Mouse (Mus musculus): ENCODE results near the gene Idh1. TPM values are rescaled to one million over a fixed set of nuclear protein-coding genes. Genes with fewer than 3 reads are reported as not detected.

The Idh1 gene
- total and polyA plus RNA-seq, 2 experiments from 2014 or later: 240 to 408 TPM

DNA sequence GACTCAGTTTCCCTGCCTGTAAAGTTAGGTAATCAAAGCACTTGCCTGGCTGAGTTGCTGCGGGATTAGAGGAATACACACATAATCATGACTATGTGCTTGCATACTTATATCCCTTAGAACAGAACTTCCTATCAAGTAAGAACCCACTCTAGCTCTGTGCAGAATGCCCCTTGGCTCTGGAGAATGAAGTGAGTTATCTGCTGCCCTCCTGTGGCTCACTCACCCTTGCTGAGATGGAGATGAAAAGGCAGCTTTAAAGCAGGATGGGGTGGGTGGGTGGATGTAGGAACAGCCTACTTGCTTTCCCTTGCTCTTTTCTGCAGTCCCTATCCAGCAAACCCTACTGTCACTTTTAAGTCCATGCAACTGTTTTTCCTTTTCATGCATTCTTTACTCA is 24.1 kb downstream of the Idh1 start:
- ATAC-seq (ENCODE audit: low FRiP score): no peak
- Histone ChIP-seq H3K9me3 (ENCODE audit: low read length) (no peaks in the 10 kb centered on the region), H3K27ac (ENCODE audit: low read depth, low read length) (no peak overlapping the region), H3K4me3 (ENCODE audit: low read depth, low read length) (no peak overlapping the region), H3K4me1 (ENCODE audit: insufficient read depth, low read length) (no peaks in the 10 kb centered on the region), H3K4me2 (ENCODE audit: low read depth, low read length, poor library complexity, severe bottlenecking) (no peak overlapping the region), H3K27me3 (ENCODE audit: insufficient read depth, low read length) (no peaks in the 10 kb centered on the region), H3K9ac (replicated peaks; ENCODE audit: low read length, poor library complexity, severe bottlenecking) (no peak overlapping the region), H3K36me3 (ENCODE audit: insufficient read depth, low read length) (peaks cover 67% of the 10 kb centered on the region)
- no peak for DNase-seq (ENCODE audit: low spot score)
- peak; percentile 54 for TF ChIP-seq CTCF (IDR thresholded peaks at IDR 0.05)
- 94% methylated on average over 1 of the region's 1 CpGs for WGBS

DNA sequence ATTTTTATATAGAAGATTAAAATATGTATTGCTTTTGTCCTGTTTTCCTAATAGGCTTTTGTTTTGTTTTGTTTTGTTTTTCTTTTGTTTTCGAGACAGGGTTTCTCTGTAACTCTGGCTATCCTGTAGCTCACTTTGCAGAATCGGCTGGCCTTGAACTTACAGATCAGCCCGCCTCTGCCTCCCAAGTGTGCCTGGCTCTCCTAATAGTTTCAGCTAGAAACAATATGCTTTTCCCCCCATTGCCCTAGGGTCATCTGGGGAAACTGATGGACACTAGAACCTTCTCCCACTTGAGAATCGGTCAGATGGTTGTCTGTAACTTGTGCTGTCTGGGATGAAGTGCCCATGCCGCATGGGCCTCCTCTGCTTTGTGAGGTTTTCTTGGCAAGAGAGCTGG is 30.2 kb downstream of the Idh1 start:
- Histone ChIP-seq H3K9ac (replicated peaks; ENCODE audit: low read length, poor library complexity, severe bottlenecking) (no peak overlapping the region), H3K4me2 (ENCODE audit: low read depth, low read length, poor library complexity, severe bottlenecking) (no peak overlapping the region), H3K27me3 (ENCODE audit: insufficient read depth, low read length) (no peaks in the 10 kb centered on the region), H3K27ac (ENCODE audit: low read depth, low read length) (no peak overlapping the region), H3K9me3 (ENCODE audit: low read length) (no peaks in the 10 kb centered on the region), H3K36me3 (ENCODE audit: insufficient read depth, low read length) (peaks cover 24% of the 10 kb centered on the region), H3K4me3 (ENCODE audit: low read depth, low read length) (no peak overlapping the region), H3K4me1 (ENCODE audit: insufficient read depth, low read length) (no peaks in the 10 kb centered on the region)
- ATAC-seq (ENCODE audit: low FRiP score) (no peak), DNase-seq (ENCODE audit: low spot score) (no peak)
- WGBS: 93% methylated on average over 5 of the region's 5 CpGs
- TF ChIP-seq CTCF (IDR thresholded peaks at IDR 0.05): no peak

DNA sequence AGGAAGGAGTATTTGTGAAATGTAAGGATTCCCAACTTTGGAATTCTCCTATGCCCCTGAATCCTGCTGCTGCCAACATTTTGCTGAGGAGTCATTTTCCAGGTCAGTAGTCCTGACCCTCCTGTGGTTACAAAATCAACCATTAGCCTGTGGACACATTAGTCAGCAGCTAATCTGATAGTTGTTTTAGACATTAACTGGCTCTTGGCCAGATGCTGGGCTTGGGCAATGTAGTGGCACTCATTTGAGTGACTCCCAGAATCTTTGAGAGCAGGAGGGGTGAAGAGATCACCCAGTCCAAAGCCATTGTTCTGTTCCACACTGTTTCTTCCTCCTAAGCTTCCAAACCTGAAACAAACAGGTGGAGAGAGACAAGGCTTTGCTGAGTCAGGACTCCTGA is 31.5 kb downstream of the Idh1 start:
- H3K27ac ChIP-seq (ENCODE audit: low read depth, low read length): no peak overlapping the region
- ATAC-seq (ENCODE audit: low FRiP score): no peak
- no peaks in the 10 kb centered on the region for H3K9me3 ChIP-seq (ENCODE audit: low read length)
- H3K9ac ChIP-seq (replicated peaks; ENCODE audit: low read length, poor library complexity, severe bottlenecking): no peak overlapping the region
- peaks cover 13% of the 10 kb centered on the region for H3K36me3 ChIP-seq (ENCODE audit: insufficient read depth, low read length)
- H3K27me3 ChIP-seq (ENCODE audit: insufficient read depth, low read length): no peaks in the 10 kb centered on the region
- TF ChIP-seq CTCF (IDR thresholded peaks at IDR 0.05): no peak
- no peak overlapping the region for H3K4me3 ChIP-seq (ENCODE audit: low read depth, low read length)
- no peak overlapping the region for H3K4me2 ChIP-seq (ENCODE audit: low read depth, low read length, poor library complexity, severe bottlenecking)
- no peaks in the 10 kb centered on the region for H3K4me1 ChIP-seq (ENCODE audit: insufficient read depth, low read length)
- DNase-seq (ENCODE audit: low spot score): no peak

DNA sequence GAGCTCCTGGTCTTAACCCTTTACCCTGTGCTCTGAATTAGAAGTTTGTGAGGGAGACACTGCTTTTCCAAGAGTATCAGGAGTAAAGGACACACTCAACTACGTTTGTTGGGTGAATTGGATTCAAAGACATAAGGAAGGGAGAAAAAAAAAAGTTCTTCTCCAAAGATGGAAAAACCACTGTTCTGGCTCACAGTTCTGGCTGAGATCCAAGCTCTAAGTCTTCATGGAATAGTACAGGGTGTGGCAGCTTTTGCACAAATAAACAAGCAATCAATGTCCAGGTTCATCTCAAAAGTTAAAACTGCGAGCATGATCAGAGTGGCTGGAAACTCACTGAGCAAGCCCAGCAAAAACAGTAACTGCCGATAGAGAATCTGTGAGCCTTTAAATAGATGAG is 38.3 kb downstream of the Idh1 start:
- H3K9ac ChIP-seq (replicated peaks; ENCODE audit: low read length, poor library complexity, severe bottlenecking): no peak overlapping the region
- TF ChIP-seq CTCF (IDR thresholded peaks at IDR 0.05): no peak
- no peaks in the 10 kb centered on the region for H3K36me3 ChIP-seq (ENCODE audit: insufficient read depth, low read length)
- H3K9me3 ChIP-seq (ENCODE audit: low read length): no peaks in the 10 kb centered on the region
- H3K4me3 ChIP-seq (ENCODE audit: low read depth, low read length): no peak overlapping the region
- no peaks in the 10 kb centered on the region for H3K27me3 ChIP-seq (ENCODE audit: insufficient read depth, low read length)
- H3K27ac ChIP-seq (ENCODE audit: low read depth, low read length): no peak overlapping the region
- DNase-seq (ENCODE audit: low spot score) (no peak), ATAC-seq (ENCODE audit: low FRiP score) (no peak)
- 78% methylated on average over 3 of the region's 3 CpGs for WGBS
- H3K4me2 ChIP-seq (ENCODE audit: low read depth, low read length, poor library complexity, severe bottlenecking): no peak overlapping the region
- H3K4me1 ChIP-seq (ENCODE audit: insufficient read depth, low read length): no peaks in the 10 kb centered on the region

DNA sequence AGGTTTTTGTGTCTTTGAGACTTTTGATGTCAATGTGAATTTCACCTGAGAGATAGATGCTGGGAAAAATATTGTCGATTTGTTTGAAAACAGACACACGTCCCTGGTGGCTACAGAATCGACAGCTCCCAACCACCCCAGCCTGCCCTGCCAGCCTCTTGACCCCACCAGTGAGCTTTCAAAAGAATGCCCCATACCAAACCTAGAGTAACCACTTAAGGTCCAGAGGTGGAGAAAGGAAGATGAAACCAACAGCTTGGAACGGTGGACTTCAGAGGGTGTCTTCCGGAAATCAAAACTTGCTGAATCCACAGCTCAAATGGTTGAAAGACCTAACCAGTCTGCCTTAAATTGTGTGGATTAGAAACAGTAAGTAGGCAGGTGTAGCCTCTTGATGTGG is 39.0 kb downstream of the Idh1 start:
- Histone ChIP-seq H3K4me1 (ENCODE audit: insufficient read depth, low read length) (no peaks in the 10 kb centered on the region), H3K36me3 (ENCODE audit: insufficient read depth, low read length) (no peaks in the 10 kb centered on the region)
- 96% methylated on average over 5 of the region's 5 CpGs for WGBS

DNA sequence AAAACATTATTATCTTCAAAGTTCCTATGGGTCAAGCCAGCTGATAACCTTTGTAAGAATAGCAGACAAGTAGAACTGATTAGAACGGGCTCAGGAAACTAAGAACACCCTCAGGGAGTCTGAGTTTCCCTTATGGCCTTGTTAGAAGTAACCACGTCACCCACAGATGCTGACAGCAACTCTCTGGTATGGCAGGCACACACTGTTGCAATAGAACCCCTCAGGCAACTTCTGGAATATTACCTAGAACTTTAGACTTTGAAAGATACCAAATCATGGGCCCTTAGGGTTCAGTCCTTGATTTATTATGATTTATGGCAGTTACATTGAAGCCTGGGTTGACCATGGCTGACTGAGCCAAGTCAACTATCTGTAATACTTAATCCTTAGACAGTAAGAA is 39.7 kb downstream of the Idh1 start:
- H3K36me3 ChIP-seq (ENCODE audit: insufficient read depth, low read length): no peaks in the 10 kb centered on the region
- WGBS: 59% methylated on average over 2 of the region's 2 CpGs
- no peak overlapping the region for H3K27ac ChIP-seq (ENCODE audit: low read depth, low read length)
- H3K9me3 ChIP-seq (ENCODE audit: low read length): no peaks in the 10 kb centered on the region
- no peak overlapping the region for H3K4me2 ChIP-seq (ENCODE audit: low read depth, low read length, poor library complexity, severe bottlenecking)
- no peaks in the 10 kb centered on the region for H3K27me3 ChIP-seq (ENCODE audit: insufficient read depth, low read length)
- H3K9ac ChIP-seq (replicated peaks; ENCODE audit: low read length, poor library complexity, severe bottlenecking): no peak overlapping the region
- DNase-seq (ENCODE audit: low spot score): no peak
- no peak for TF ChIP-seq CTCF (IDR thresholded peaks at IDR 0.05)
- no peak for ATAC-seq (ENCODE audit: low FRiP score)
- no peak overlapping the region for H3K4me3 ChIP-seq (ENCODE audit: low read depth, low read length)
- H3K4me1 ChIP-seq (ENCODE audit: insufficient read depth, low read length): no peaks in the 10 kb centered on the region

More for the DNA sequence above, 39.0 kb downstream of the Idh1 start:
- DNase-seq (ENCODE audit: low spot score): no peak
- Histone ChIP-seq H3K27me3 (ENCODE audit: insufficient read depth, low read length) (no peaks in the 10 kb centered on the region), H3K9ac (replicated peaks; ENCODE audit: low read length, poor library complexity, severe bottlenecking) (no peak overlapping the region), H3K27ac (ENCODE audit: low read depth, low read length) (no peak overlapping the region), H3K9me3 (ENCODE audit: low read length) (no peaks in the 10 kb centered on the region), H3K4me2 (ENCODE audit: low read depth, low read length, poor library complexity, severe bottlenecking) (no peak overlapping the region), H3K4me3 (ENCODE audit: low read depth, low read length) (no peak overlapping the region)
- ATAC-seq (ENCODE audit: low FRiP score): no peak
- no peak for TF ChIP-seq CTCF (IDR thresholded peaks at IDR 0.05)
